Mouse (Mus musculus) stomach, embryonic 14.5 days (tissue): Measurements from ENCODE around the gene Insig1. TPM values are rescaled to one million over a fixed set of nuclear protein-coding genes. Genes with fewer than 3 reads are reported as not detected.

Source experiments
- ATAC-seq: fragments of 200-750 bp; cut with Nextera tagmentation; 2 replicates; pipeline ENCODE4 v1.8.0; 2017; ENCODE audit warnings: low read depth, moderate TSS enrichment; ENCODE audit not compliant: insufficient number of reproducible peaks, insufficient read depth, low FRiP score
- H3K27ac ChIP-seq: fragments of 300-500 bp; sonication (generic); 2 replicates; pipeline ENCODE4 v1.5.1; 2014; ENCODE audit warnings: mild to moderate bottlenecking, low read length, moderate library complexity, mixed read lengths
- H3K27me3 ChIP-seq: fragments of 300-500 bp; sonication (generic); 2 replicates; pipeline ENCODE4 v1.6.1; 2014; ENCODE audit warnings: low read length, control low read depth, mixed read lengths; ENCODE audit not compliant: control insufficient read depth, insufficient read depth
- H3K36me3 ChIP-seq: fragments of 300-500 bp; sonication (generic); 2 replicates; pipeline ENCODE4 v1.6.1; 2014; ENCODE audit warnings: mild to moderate bottlenecking, control low read depth, low read length, moderate library complexity, mixed read lengths; ENCODE audit not compliant: control insufficient read depth, insufficient read depth
- H3K4me1 ChIP-seq: fragments of 300-500 bp; sonication (generic); 2 replicates; pipeline ENCODE4 v1.6.1; 2014; ENCODE audit warnings: low read length, control low read depth, mixed read lengths; ENCODE audit not compliant: control insufficient read depth, insufficient read depth
- H3K4me2 ChIP-seq: fragments of 300-500 bp; sonication (generic); replicated peaks from 2 replicates; pipeline ENCODE4 v1.6.1; 2014; ENCODE audit warnings: low read depth, low read length, control low read depth
- H3K4me3 ChIP-seq: fragments of 300-500 bp; sonication (generic); 2 replicates; pipeline ENCODE4 v1.5.1; 2014; ENCODE audit warnings: low read depth, low read length, control low read depth
- H3K9ac ChIP-seq: fragments of 300-500 bp; sonication (generic); replicated peaks from 2 replicates; pipeline ENCODE4 v1.6.1; 2014; ENCODE audit warnings: low read depth, mild to moderate bottlenecking, control low read depth, low read length, moderate library complexity, mixed read lengths
- H3K9me3 ChIP-seq: fragments of 300-500 bp; sonication (generic); 2 replicates; pipeline ENCODE4 v1.6.1; 2016; ENCODE audit warnings: low read depth, low read length, control low read depth; ENCODE audit not compliant: control insufficient read depth
- WGBS: fragments of 180-500 bp; shearing (Covaris S2); extraction: QIAGEN DNeasy Blood & Tissue Kit; methylation state at CpG from one replicate; pipeline ENCODE4 v1.1.7; 2014; 5-methylcytosine and 5-hydroxymethylcytosine counted together
- polyA plus RNA-seq: library from polyadenylated mRNA; unstranded; fragments of >200 nt; fragmentation: Nextera tagmentation; extraction: Ambion mirVana; gene quantifications from 2 replicates; pipeline ENCODE4 v1.2.1, GENCODE M21; 2014

Gene Insig1
- 69.4 and 92.6 TPM in 2 replicates for polyA plus RNA-seq

- no peaks in the 10 kb centered on the region for H3K27me3 ChIP-seq
- peaks cover 27% of the 10 kb centered on the region for H3K36me3 ChIP-seq
- no peaks in the 10 kb centered on the region for H3K9me3 ChIP-seq
- H3K4me3 ChIP-seq = peak within 1 kb of the TSS; percentile 83
- WGBS = under 1% methylated on average over 64 of the region's 64 CpGs
- H3K27ac ChIP-seq = peak within 1 kb of the TSS; percentile 92
- peak; percentile 94 for ATAC-seq
- H3K4me1 ChIP-seq = peaks cover 20% of the 10 kb centered on the region
- H3K9ac ChIP-seq = peak within 1 kb of the TSS; percentile 72
- peak within 1 kb of the TSS; percentile 81 for H3K4me2 ChIP-seq
Observed at GRCm38 (mm10) chr5:28070828-28071455, at the start of gene Insig1. Insig1 (plus strand) TSS chr5:28071363.

DNA sequence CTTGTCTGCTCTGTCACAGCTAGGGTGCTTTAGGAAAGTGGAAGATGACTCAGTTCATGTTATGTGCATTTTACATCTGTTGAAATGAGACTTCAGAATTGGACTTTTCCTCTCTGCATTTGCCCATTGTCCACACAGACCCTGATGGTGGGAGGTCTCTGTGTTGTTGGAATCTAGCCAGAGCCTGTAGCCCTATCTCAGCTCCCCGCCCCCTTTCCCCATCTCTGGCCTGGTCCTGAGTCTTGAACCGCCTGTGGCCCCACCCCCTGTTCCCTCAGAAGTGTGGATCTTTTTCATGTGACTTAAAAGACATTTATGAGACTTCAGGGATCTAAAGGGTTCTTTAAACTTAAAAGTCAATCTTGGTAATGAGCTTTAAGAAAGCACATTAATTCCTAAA lies 47.7 kb upstream of the Insig1 start:
- Histone ChIP-seq H3K27me3 (no peaks in the 10 kb centered on the region), H3K4me2 (no peak overlapping the region), H3K4me1 (0 out of 2 replicates have a peak, but pooled peaks cover 2% of the 10 kb centered on the region), H3K9me3 (no peaks in the 10 kb centered on the region), H3K9ac (no peak overlapping the region), H3K36me3 (no peaks in the 10 kb centered on the region), H3K27ac (no peak overlapping the region), H3K4me3 (no peak overlapping the region)
- ATAC-seq = no peak
- WGBS = 35% methylated on average over 2 of the region's 2 CpGs

- 0 out of 2 replicates have a peak, but pooled peaks cover under 1% of the 10 kb centered on the region for H3K4me1 ChIP-seq
- no peaks in the 10 kb centered on the region for H3K27me3 ChIP-seq
- no peaks in the 10 kb centered on the region for H3K36me3 ChIP-seq
- no peak for ATAC-seq
- no peak overlapping the region for H3K9ac ChIP-seq
- H3K4me2 ChIP-seq = no peak overlapping the region
- no peak overlapping the region for H3K27ac ChIP-seq
- H3K4me3 ChIP-seq = no peak overlapping the region
- WGBS = 97% methylated on average over 3 of the region's 3 CpGs
- no peaks in the 10 kb centered on the region for H3K9me3 ChIP-seq
Observed at GRCm38 (mm10) chr5:28031577-28032236, 39.5 kb upstream of the Insig1 start.

DNA sequence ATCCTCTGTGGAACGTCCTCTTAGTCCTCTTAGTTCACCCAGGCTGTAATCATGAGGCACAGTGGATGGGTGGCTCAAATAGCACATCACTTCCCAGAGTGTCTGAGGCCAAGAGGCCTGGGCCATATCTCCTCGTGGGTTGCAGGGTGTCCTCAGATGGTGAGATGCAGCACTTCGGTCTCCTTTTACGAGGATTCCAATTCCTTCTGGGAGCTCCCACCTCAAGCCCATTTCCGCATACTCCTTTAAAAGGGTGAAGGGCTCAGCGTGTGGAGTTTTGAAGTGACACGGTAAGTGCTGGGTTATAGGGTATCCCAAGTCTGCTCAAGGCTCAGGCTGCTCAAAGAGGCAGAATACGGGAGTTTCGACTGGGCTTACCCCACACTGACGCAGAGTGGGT lies 38.3 kb upstream of the Insig1 start:
- no peak for ATAC-seq
- H3K36me3 ChIP-seq = no peaks in the 10 kb centered on the region
- no peak overlapping the region for H3K4me2 ChIP-seq
- H3K9me3 ChIP-seq = no peaks in the 10 kb centered on the region
- H3K9ac ChIP-seq = no peak overlapping the region
- no peaks in the 10 kb centered on the region for H3K27me3 ChIP-seq
- H3K4me3 ChIP-seq = no peak overlapping the region
- WGBS = 85% methylated on average over 10 of the region's 10 CpGs
- no peak overlapping the region for H3K27ac ChIP-seq
- peaks cover 12% of the 10 kb centered on the region for H3K4me1 ChIP-seq

- H3K9ac ChIP-seq = no peak overlapping the region
- no peak for ATAC-seq
- no peaks in the 10 kb centered on the region for H3K27me3 ChIP-seq
- no peaks in the 10 kb centered on the region for H3K9me3 ChIP-seq
- 89% methylated on average over 5 of the region's 5 CpGs for WGBS
- H3K36me3 ChIP-seq = no peaks in the 10 kb centered on the region
- no peak overlapping the region for H3K4me2 ChIP-seq
- no peak overlapping the region for H3K4me3 ChIP-seq
- peaks cover 16% of the 10 kb centered on the region for H3K4me1 ChIP-seq
- H3K27ac ChIP-seq = no peak overlapping the region
Observed at GRCm38 (mm10) chr5:28033281-28033680, 37.9 kb upstream of the Insig1 start.

DNA sequence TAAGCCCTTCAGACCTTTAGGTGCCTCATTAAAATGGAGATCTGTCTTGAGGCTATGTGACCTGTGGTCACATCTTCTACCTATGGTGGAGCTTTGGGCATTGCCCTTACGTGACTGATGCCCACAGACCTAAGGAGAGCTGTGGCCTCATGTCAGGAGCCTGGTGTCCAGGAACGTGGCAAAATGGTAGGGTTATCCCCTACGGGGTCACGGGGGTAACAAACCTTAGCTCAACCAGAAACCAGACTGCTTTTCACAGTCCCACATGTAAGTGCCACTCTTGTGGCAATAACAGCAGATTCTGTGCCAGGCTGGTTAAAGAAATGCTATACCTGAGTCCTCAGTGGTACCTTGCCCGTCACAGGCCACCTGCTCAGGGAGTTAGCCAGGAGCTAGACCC lies 37.3 kb upstream of the Insig1 start:
- no peak overlapping the region for H3K4me2 ChIP-seq
- H3K27ac ChIP-seq = no peak overlapping the region
- H3K9me3 ChIP-seq = no peaks in the 10 kb centered on the region
- H3K9ac ChIP-seq = no peak overlapping the region
- peaks cover 18% of the 10 kb centered on the region for H3K4me1 ChIP-seq
- H3K27me3 ChIP-seq = no peaks in the 10 kb centered on the region
- H3K4me3 ChIP-seq = no peak overlapping the region
- 90% methylated on average over 5 of the region's 5 CpGs for WGBS
- no peaks in the 10 kb centered on the region for H3K36me3 ChIP-seq
- ATAC-seq = no peak

DNA sequence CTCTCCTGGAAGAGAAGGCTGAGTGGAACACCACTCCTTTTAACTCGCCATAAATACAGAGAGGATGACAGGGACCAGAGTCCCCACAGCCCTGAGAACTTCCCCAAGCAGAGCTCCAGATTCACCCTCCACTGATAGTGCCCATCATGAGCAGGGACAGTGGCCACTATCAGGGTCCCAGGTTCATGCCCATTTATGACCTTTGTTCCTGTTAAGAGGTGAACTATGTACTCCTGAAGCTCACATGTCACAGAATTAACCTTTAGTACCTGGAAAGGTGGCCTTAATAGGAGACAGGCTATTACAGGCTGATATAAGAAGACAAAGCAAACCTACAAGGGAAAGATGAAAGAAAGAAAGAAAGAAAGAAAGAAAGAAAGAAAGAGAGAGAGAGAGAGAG lies 35.2 kb upstream of the Insig1 start:
- no peaks in the 10 kb centered on the region for H3K9me3 ChIP-seq
- 95% methylated on average over 1 of the region's 1 CpGs for WGBS
- no peaks in the 10 kb centered on the region for H3K36me3 ChIP-seq
- H3K27ac ChIP-seq = no peak overlapping the region
- no peak for ATAC-seq
- peaks cover 18% of the 10 kb centered on the region for H3K4me1 ChIP-seq
- H3K9ac ChIP-seq = no peak overlapping the region
- H3K4me2 ChIP-seq = no peak overlapping the region
- H3K27me3 ChIP-seq = no peaks in the 10 kb centered on the region
- H3K4me3 ChIP-seq = no peak overlapping the region

DNA sequence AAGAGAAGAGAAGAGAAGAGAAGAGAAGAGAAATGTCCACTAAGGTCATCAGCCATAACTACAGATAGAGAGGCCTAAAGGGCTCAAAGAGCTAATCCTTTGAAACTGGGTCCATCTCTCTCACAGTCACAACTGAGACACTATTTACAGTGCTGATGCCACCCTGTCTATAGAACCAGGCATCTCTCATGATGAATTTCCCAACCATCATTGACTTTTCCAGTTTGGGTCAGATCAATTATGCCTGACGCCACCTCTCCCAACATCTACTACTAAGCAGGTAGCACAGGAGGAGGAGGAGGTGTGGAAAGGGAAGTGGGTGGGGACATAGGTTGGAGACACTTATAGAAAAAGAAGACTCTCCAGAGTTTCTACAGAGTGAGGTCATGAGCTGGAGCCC lies 34.6 kb upstream of the Insig1 start:
- Histone ChIP-seq H3K27ac (no peak overlapping the region), H3K27me3 (no peaks in the 10 kb centered on the region)

More for the DNA sequence above, 34.6 kb upstream of the Insig1 start:
- no peak overlapping the region for H3K4me2 ChIP-seq
- no peak overlapping the region for H3K9ac ChIP-seq
- ATAC-seq = no peak
- no peak overlapping the region for H3K4me3 ChIP-seq
- peaks cover 18% of the 10 kb centered on the region for H3K4me1 ChIP-seq
- no peaks in the 10 kb centered on the region for H3K9me3 ChIP-seq
- 90% methylated on average over 1 of the region's 1 CpGs for WGBS
- H3K36me3 ChIP-seq = no peaks in the 10 kb centered on the region
